Mouse (Mus musculus): Measurements from ENCODE around the gene Casp8.
"Not testable (repeated sequence)": the region's sequence is repeated elsewhere in the genome, so short reads cannot be mapped to it uniquely, and the experiment has no call there.

The Casp8 gene

DNA sequence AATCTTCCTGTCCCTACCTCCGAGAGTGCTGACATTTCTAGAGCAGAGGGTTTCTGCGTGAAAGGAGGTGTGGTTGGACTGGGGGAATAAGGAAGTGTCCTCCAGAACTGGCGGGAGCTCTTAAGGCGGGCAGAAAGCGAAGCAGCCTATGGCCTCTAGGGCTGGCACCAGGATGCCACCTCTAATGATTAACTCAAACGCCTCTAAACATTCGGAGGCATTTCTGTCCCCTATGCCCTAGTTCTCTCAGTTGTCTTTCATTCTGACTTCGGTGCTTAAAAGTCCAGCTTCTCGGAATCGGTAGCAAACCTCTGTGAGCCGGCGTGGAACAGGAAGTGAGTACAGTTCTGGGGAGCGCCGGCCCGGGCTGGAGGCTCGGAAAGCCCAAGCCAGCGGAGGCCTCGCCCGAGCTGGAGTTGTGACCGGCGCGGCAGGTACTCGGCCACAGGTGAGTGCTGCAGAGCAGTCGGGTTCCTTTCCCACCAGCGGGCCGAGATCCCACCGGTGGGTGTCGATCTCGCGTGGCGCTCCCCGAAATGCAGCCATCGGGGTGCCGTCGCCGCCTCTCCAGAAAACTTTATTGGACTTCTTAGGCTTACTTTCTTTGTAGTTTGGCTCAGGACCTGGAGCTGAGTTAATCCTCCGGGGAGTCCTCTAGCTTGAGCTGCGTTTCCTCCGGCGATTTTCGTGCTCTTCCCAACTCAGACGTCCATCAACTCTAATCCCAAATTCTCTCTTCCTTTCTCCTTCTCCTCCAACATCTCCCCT is at the start of gene Casp8:
Gene Casp8 (plus strand): TSS at position 84 of the 768 bp plus-strand sequence.
- peak; percentile 18 for DNase-seq (ENCODE audit: extremely low spot score, low read depth, low spot score)

- no peak for DNase-seq (ENCODE audit: extremely low spot score, low read depth, low spot score)
Measured at GRCm38 (mm10) chr1:58746880-58747279, 48.3 kb upstream of the Casp8 start.

DNA sequence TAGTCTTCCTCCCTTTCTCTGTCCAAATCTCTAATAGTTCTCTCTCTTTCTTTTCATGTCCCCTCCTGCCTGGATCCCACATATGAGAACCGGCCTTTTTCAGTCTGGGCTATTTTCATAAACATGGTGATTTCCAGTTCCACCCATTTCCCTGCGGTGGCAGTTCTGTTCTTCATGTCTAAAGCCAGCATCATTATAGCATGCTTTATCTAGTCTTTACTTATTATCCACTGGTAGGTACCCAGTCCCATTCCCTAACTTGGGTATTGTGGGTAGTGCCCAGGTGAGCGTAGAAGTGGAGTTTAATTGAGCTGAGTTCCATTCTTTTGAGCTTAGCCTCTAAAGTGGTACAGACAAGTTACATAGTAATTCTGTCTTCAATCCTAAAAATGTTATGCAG is 35.7 kb upstream of the Casp8 start:
- DNase-seq (ENCODE audit: extremely low spot score, low read depth, low spot score): no peak

GRCm38 (mm10) chr1:58760581-58760980 is 34.6 kb upstream of the Casp8 start:
- no peak for DNase-seq (ENCODE audit: extremely low spot score, low read depth, low spot score)

DNA sequence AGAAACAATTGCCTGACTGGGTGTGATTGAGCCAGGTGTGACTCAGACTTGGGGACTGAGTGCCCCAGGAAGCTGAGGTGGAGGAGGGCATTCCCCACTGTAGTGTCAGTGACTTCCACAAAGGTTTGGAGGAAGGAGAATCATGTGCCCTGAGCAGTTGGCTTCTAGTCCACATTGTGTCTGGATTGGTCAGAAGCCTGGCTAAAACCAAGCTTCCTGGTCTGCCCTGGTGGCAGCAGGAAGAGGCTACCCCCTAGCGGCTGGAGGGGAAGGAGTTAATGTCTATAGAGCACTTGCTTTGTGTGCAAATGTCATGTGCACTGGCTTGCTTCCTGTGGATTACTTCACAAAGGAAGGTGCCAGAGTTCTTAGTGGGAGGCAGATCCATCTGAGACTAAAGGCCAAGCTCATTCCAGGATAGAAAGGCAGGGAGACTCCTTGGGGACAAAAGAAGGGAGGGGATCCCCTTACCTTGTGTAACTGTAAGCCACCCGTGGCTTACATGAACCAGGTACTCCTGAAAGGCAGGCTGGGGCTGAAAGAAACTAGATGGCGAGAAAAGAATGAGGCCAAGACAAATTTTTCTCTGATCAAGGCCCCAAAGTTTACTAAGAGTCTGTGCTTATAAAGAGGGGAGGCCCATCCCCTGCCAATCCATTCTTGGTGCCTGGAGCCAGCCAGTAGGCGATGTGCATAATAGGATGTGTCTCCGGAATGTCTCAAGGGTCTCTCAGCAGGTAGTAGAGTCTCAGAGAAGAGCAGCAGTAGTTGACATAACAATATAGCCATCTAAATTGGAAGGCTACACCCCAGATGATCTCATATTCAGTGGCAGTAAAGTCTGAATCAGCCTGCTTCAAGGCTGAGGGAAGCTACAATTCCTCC is 33.5 kb upstream of the Casp8 start:
- not testable (repeated sequence) for DNase-seq (ENCODE audit: extremely low spot score, low read depth, low spot score)

DNA sequence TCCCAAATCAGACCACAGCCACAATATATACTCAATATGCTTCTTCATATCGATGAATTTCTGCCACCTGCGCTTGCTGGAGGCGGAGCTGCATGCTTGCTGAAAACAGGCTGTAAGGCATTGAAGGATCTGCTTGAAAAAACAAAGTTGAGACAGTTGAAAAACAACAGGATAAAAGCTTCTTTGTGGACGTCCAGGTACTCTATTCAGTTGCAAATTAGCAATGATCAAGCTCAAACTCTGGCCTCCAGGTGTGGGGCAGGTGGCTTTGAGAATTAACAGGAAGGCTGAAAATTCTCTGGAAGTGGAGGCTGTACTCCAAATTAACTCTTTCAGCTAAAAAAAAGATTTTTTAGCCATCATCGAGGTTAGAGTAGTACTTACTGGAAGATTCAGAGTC is 32.6 kb upstream of the Casp8 start:
- DNase-seq (ENCODE audit: extremely low spot score, low read depth, low spot score): no peak

DNA sequence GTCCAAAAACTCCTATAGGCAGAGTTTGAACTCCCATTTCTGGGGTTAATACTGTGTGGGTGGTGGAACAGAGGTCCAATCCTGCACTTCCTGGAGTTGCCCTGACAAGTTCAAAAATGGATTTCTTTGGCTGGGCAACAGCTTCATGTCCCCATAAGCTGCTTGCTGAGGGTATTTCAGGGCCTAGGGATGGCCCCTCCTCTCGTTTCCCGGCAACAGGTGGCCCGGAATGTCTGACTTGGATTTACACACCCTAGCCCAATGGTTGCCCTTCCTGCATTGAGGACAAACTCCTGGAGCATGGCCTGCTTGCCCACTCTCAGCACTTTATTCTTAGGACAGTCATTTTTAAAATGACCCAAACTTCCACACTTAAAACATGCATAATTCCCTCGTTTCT is 28.7 kb upstream of the Casp8 start:
- DNase-seq (ENCODE audit: extremely low spot score, low read depth, low spot score): not testable (repeated sequence)

DNA sequence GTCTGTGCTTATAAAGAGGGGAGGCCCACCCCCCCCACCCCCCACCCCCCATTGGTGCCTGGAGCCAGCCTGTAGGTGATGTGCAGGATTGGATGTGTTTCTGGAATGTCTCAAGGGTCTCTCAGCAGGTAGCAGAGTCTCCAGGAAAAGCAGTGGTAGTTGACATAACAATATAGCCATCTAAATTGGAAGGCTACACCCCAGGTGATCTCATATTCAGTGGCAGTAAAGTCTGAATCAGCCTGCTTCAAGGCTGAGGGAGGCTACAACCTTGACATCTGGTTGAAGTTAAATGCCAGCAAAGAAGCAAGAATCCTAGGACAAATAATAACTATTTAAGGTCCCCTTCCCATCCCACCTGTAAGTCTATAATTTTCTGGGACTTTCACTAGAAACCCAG is 26.0 kb upstream of the Casp8 start:
- no peak for DNase-seq (ENCODE audit: extremely low spot score, low read depth, low spot score)

- DNase-seq (ENCODE audit: extremely low spot score, low read depth, low spot score): no peak
Measured at GRCm38 (mm10) chr1:58769701-58770100, 25.5 kb upstream of the Casp8 start.

DNA sequence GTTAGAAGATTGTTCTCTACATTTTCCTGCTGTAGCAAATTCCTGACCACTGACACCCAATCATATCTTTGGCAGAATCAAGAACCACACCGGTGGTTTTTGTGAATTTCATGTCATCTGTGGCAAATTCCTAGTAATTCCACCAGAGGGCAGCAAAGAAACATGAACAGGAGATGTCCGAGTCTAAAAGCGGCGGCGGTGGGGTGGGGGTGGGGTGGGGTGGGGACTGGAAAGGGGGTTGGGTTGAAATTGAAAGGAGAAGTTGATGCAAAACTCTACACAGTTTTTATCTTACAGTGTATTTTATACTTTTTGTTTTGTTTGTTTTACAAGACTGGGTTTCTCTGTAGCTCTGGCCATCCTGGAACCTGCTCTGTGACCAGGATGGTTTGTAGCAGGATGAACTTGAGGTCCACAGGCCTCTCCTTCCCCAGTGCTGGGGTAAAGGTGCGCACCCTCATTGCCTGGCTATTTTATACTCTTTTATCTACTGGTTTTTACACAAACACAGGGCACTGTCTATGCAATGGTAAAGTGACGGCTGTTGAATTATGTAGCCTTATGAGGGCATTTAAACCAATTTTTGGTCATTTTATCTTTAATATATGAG is 25.0 kb upstream of the Casp8 start:
- peak; percentile 35 for DNase-seq (ENCODE audit: extremely low spot score, low read depth, low spot score)

- no peak for DNase-seq (ENCODE audit: extremely low spot score, low read depth, low spot score)
Measured at GRCm38 (mm10) chr1:58772084-58772483, 23.1 kb upstream of the Casp8 start.

GRCm38 (mm10) chr1:58773280-58773679 is 21.9 kb upstream of the Casp8 start:
- no peak for DNase-seq (ENCODE audit: extremely low spot score, low read depth, low spot score)

GRCm38 (mm10) chr1:58773905-58774304 is 21.3 kb upstream of the Casp8 start:
- DNase-seq (ENCODE audit: extremely low spot score, low read depth, low spot score): no peak

DNA sequence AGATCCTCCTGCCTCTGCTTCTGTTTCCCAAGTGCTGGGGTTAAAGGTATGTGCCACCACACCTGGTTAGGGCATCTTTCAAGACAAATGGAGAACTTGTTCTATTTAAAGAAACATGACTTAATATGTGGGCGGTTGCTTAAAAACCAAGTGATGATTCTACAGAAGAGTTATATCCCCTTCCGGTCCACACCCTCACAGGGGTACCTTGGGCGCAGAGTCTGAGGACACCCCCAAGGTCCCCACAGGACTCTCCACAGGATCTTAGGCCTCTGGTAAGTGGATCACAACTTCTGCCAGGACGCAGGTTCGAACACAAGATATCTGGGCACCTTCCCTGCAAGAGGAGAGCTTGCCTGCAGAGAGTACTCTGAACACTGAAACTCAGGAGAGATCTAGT is 19.8 kb upstream of the Casp8 start:
- DNase-seq (ENCODE audit: extremely low spot score, low read depth, low spot score): no peak

DNA sequence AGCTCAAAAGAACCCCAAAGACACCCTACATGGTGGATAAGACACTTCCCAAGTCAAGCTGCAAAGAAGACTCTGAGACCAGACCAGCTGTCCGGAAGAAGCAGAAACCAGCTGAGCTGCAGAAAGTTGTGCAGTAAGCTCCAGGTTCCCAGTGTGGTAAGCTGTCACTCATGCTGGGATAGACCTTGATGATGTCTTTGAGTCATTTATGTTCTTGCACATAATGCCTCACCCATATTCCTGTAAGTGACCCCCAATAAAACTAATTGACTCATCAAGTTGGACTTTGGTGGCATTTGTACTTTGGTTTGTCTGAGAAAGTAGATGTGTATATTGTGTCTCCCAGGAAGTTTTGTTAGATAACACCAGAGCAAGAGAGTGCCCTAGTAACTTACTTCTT is 17.6 kb upstream of the Casp8 start:
- no peak for DNase-seq (ENCODE audit: extremely low spot score, low read depth, low spot score)

DNA sequence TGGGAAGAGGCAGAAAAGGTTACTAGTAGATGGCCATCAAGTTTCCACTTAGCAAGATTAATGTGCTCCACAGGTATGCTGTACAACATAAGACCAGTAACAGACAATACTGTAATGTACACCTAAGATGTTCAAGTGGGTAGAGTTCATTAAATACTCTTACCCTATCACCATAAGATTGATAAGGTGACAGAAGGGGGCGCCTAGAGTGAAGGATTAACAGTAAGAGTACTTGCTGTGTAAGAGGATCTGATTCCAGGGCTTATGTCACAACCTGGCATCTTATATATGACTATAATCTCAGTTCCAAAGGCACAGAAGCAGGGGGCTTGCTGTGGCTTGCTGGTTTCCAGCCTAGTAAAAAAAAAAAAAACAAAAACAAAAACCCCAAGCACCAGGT is 16.9 kb upstream of the Casp8 start:
- DNase-seq (ENCODE audit: extremely low spot score, low read depth, low spot score): no peak

DNA sequence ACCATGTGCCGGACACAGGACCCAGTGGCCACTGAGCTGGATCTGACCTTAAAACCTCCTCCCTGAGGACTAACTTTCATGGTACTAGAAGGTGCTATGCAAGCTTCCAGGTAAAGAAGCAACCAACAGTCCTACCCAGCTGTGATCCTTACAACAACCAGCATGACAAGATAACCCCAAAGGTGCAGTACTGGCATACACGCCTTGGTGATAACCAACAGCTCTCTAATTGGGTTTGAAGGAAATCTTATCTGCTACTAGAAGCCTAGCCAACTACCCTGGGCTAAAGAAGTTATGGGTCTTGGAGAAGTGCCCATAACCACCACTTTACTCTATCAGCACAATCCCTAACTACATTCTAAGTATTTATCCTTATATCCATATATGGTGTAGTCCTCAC is 8.9 kb upstream of the Casp8 start:
- no peak for DNase-seq (ENCODE audit: extremely low spot score, low read depth, low spot score)

DNA sequence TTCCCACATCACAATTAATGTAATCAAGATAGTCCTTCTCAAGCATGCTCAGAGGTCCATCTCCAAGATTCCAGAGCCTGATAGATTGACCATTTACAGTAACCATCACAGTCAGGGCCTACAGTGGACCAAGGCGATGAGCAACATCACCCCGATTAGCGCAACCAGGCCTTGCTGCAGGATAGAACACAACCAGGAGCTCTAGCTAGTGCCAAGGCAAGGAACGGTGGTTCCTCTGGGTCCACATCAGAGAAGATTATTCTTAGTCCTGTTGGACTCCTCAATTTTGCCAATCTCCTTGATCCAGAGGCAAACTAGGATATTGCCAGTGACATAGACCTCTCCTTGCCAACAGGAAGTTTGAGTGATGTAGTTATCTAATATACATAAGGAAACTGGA is 6.8 kb upstream of the Casp8 start:
- DNase-seq (ENCODE audit: extremely low spot score, low read depth, low spot score): no peak

GRCm38 (mm10) chr1:58794705-58795104 is 469 bp upstream of the Casp8 start:
- DNase-seq (ENCODE audit: extremely low spot score, low read depth, low spot score): no peak

DNA sequence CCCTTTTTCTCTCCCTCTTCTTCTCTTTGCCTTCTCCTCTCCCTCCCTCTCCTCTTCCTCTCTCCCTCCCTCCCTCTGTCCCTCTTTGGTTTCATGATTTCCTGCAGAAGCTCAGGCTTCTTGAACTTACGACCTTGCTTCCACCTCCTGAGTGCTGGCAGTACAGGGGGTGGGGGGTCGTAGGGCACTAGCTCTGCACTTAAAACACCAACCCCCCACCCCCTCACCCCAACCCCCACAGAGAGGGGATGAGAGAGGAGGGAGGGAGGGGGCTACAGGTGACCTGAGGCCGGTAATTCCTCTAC is 837 bp downstream of the Casp8 start:
- no peak for DNase-seq (ENCODE audit: extremely low spot score, low read depth, low spot score)

DNA sequence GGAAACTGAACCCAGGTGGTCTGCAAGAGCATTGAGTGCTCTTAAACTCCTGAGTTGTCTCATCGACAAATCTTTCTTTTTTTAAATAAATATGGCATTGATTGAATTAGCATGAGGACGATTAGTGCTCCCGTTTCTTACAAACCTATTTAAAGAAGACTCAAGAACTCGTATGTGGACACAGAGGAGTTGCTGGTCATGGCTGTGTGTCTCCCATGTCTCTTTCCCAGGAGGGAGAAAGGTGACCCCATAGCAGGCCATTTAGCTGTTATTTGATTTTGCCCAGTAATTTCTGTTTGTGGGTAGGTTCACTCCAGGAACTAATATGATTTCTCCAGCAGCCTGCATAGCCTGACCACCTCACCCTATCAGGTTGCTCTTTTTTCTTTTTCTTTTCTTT is 1.7 kb downstream of the Casp8 start:
- no peak for DNase-seq (ENCODE audit: extremely low spot score, low read depth, low spot score)

GRCm38 (mm10) chr1:58797370-58797769 is 2.2 kb downstream of the Casp8 start:
- no peak for DNase-seq (ENCODE audit: extremely low spot score, low read depth, low spot score)

Measured in hindlimb bud, embryonic 11.5 days (tissue).